Mouse (Mus musculus) lung, postnatal 14 days (tissue): Measurements from ENCODE around the gene Ano2.

Experiments
- DNase-seq: peaks from one replicate; pipeline ENCODE4 v3.0.0; 2021

The Ano2 gene

DNA sequence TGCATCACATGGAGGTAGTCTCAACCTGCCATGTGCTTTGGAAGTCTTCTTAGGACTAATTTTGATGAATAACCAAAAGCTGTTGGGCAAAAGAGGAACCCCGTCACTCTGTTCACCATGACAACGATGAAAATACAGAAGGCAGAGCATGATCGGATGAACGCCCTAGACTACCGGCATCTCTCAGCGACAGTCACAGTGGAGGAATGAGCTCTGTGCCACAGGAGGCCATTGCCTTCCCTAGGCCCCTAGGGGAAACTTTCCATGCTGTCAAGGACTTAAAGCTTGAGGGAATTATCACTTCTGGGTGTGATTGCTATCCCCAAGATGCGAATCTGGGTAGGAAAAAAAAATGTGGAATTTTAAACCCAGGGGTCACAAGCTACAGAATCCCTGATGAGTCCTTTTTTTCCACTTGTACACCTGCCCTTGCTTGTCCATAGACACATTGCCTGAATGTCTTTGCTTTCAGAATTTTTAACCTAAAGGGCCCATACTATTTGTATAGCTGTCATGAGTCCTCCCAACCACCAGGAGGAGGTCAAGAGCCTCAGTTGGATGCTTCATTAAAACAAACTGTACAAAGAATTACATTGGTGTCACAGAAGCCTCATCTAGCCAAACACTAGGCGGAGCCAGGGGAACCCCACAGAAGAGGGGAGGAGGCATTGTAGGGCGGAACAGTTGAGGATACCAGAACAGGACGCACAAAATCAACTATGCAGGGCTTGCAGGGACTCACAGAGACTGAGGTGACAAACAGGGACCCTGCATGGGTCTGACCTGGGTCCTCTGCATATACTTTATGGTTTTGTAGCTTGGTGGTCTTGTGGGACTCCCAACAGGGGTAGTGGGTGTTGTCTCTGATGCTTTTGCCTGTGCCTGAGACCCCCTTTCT lies 53.2 kb downstream of the Ano2 start:
- DNase-seq, result no peak

DNA sequence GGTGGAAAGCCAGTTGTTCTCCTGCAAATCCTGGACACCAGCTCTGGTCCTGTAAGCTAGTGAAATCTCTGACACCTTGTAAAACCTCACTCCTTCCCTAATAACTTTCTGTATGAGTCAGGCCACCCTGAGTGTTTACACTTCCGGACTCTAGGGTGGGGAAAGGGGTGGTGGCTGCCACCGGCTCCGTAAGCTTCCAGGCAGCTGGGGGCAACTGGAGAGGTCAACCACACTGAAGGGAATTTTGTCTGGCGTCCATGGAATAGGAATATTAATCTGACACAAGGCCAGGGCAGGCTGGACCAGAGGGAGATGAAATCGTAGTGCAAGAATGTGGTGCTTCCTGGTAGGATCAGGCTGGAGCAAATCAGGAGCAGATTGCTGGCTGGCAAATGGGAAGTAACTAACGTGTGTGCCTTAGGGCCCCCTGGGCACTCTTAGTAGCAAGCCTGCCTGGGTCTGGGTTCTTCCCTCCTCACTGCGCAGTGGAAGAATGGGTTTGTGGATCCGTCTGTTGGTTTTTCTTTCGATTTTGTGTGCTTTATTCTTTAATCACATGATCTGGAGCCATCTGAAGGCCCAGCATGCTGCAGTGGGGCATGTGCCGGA lies 57.2 kb downstream of the Ano2 start:
- no peak for DNase-seq

DNA sequence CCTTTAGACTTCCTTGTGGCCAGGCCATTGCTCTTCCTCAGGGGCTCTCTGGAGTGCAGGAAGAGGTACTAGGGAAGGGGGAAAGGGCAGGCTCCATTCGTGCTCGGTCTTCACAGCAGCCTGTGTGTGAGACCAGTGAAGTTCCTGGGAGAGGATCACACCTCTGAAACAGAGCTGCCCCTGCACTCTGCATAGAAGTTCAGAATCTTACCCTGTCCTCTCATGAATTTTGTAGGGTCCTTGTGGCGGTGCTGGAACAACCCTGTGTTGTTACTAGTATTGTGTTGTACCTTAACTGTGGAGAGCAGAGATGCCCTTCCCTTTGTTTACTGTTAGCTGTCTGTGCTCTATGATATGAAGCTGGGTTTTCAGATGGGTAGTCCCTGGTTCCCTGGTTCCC lies 58.4 kb downstream of the Ano2 start:
- DNase-seq, result no peak

DNA sequence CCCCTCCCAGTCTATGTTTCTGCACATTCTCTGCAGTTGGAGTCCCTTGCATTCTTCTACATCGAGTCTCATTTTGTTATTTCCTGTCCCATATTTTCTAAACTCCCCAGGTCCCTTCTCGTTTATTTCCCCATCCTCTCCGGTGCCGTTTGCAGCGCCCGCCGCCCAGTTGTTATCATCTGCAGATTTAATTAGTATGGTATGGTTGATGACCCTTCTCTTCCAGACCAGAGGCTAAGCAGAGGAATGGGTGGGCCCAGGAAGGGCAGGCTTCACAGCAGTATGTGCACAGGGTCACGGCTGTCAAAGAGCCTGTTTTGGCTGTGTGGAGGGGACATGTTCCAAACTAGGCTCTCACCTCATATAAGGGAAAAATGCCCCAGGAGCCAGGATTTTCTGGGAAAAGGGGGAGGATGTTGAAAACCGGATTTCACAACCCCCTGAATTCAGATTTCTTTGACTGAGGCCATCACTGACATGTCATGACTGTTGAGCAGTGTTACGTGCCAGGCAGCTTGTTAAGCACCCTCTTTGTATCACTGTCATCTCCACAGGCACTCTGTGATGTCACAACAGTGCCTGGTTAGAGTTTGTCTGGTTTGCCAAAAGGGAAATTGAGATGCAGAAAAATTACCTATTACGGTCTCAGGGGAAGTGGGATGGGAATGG lies 72.8 kb downstream of the Ano2 start:
- peak; percentile 4 for DNase-seq

DNA sequence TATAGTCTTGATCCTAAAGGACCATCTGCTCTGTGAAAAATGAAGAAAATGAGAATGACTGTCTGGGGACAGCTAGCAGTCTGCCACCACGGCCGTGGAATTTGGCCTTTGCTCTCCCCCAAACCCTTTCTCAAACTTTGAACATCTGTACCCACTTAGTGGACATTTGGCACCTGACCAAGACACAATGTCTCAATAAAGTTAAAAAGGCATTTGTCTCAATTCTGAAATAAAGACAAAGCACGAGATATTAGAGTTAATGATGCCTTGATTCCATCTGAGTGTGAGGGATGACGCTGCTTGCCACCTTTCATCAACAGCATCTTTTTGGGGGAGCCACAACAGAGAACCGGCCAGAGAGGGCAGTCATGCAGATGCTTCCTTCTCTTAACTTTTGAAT lies 83.0 kb downstream of the Ano2 start:
- no peak for DNase-seq

DNA sequence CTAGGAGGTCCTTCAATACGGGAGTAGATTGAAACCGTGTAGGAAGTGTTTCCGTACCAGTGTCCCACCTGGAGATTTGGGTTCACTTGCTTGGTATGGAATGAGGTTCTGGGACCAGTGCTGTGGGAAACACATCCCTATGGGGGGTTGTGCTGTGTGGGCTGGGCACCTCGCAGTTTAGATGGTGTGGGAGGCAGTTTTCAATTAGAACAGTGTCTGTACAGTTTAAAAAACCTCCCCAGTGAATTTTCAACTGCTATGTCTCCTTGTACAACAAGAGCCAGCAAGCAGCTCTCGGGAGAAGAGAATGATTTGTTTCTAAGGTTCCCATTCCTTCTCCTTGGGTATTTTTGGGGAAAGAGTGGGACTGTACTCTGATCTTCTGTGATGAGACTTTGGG lies 86.1 kb downstream of the Ano2 start:
- no peak for DNase-seq

DNA sequence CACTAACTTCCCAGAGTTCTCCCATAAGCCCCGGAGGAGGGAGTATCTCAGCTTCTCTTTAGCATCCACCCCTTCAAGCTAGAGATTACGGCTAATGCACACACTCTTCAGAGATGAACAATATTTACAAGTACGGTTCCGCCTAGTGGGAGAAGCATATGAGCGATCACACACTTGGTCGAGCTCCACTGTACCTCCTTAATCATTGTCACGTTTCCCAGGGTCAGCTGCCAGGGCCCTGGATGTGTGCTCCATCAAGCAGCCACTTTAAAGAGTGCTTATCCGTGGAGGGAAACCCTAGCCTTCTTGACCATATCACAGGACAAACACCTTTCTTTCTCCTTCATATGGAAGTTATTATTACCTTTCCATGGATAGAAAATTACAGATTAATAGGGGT lies 112.7 kb downstream of the Ano2 start:
- DNase-seq, result no peak

DNA sequence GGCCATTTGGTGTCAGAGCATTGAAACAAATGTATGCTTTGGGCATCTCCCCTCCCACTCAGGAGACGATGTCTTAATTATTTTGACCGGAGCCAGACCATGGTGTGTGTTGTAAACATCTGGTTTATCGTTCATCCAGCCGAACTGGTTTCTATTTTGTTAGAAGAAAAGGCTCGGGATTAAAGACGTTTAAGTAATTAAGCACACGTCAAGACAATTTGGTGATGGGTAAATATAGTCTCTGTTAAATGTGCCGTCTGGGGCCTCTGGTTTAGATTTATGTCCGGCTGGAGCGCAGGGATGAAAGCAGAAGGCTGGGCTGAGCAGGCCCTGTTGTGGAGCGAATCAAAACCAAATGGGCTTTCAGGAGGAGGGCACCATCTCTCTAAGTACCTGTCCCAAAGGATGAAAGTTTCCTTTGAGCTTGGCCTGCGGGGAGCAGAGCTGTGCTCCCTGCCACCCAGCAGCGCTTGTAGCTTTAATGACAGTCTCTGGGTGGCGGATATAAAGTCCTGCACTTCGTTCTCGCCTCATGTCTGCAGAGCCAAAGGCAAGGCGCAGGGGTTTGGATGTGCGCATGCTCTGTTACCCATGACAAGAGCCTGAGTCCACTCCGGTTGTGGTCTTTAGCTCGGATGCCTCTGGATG lies 113.3 kb downstream of the Ano2 start:
- no peak for DNase-seq

DNA sequence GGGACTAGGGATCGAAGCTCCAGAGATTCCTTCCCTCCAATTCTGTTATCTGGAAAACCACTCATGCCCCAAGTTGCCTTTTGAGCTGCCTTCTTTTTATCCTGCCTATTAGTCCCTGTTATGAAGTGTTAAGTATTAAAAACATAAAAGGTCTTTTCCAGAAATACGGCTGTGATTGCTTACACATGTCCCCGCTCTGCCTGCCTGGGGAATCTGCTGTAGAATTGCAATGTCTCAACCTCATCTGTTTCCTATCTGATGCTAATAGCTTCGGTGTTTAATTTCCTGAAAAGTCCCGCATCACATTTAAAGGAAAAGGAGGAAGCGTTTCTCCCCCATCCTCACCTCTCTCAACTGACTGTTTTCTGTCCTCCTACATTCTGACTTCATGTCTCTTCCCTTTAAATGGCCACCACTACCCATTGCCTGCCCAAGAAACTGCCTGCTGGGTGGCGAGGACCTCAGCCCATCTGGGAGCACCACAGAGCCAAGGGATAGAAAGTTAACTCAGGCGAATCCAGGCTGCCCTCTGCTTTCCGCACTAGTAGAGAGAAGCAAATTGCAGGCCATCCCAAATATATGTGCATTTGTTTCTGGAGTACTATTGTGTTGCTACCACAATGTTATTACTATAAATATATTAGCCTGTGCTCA lies 118.9 kb downstream of the Ano2 start:
- DNase-seq, result no peak

DNA sequence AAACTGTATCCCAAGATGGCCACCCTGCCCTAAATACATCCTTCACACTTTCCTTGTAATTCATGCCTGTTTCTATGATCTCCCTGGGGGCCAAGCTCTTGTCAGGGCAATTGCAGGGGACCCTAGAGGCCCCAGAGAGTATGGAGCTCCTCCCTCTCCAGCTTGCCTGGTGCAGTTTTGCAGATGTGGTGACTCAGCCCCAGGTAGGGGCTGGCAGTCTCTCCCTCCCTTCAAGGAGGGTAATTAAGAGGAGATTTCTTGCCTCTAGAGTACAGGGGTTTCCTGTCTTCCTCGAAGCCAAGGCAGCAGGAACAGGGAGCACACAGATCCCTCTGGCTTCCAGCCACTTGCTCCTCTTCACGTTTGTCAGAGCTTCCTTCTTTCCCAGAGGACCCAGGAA lies 121.2 kb downstream of the Ano2 start:
- no peak for DNase-seq

DNA sequence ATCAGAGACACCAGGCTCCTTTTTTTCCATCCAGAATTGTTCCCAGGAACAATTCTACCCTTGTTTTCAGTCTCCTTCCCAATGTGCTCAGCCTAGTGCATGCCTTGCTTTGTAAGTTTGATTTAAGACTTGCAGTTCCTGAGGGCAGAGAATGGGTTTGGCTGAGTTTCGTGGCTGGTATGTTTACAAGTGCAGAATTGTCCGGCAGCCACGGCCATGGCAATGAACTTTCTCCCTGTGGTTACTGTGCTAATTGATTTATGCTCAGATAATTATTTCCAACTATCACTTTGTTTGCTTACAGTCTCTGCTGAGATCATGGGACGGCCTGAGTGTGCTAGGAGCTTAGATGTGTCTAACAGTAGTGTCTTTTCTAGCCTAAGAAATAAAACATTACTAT lies 147.9 kb downstream of the Ano2 start:
- no peak for DNase-seq

DNA sequence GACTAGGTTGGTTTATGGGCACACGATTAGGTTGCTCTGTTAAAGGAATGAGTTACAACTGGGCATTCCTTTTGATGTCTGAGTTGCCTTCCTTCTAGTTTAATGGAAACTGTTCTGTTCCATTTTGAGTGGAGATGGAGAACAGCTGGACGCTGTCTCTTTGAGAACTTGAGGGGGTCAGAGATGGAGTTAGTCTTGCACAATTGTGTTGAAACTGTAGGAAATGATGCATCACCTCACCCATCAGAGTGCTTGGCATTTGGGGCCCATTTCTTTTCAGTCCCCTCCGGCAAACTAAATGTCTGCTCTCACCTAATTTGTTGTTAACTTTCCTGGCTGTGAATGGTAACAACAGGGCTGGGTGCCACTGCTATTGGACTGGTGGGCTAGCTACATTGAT lies 151.1 kb downstream of the Ano2 start:
- peak; percentile 20 for DNase-seq

DNA sequence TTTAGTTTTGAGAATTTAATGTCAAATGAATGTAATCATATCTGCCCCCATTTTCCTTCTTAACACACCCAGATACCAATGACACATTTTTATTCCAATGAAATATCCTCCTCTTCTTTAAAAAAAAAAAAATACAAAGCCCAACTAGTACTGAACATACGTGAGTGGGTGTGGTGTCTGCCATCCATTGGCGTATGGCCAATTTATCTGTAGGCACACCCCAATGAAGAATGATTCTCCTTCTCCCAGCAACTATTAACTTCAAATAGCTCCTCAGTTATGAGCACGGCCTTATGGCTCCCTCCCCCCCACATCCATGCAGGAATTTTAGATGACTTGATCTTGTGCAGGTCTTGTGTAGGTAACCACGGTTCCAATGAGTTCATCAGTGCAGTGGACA lies 161.0 kb downstream of the Ano2 start:
- DNase-seq, result no peak

DNA sequence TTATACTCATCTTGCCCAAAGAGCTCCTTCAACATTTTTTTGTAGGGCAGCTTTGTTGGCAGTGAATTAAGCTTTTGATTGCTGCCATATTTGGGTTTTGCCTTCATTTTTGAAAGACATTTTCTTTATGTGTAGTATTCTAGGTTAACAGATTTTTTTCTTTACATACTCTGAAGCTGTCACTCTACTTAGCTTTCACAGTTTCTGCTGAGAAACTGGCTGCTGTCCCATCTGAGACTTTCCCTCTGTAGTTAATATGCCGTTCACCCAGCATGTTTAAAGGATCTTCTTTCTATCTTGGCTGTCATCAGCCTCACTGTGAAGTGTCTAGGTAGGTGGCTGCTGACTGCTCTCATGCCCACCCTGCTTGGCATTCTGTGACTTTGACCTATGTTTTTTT lies 168.1 kb downstream of the Ano2 start:
- DNase-seq, result no peak

DNA sequence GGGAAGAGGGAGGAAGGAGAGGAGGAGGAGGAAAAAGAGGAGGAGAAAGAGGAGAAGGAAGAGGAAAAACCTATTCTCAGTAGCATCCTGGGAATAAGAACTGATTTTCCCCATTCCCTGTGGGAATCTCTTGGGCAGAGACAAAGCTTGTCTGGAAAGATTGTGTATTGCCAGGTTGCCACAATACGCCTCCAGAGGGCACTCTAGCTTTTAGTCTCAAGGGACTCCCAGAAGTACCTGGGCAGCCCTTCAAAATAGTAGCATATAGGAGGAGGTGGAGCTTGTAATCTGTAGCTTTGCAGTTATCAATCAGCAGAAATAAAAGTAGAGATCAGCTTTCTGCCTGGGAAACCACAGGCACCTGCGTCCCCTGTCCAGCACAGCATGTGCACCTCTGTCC lies 178.3 kb downstream of the Ano2 start:
- DNase-seq, result peak; percentile 60

DNA sequence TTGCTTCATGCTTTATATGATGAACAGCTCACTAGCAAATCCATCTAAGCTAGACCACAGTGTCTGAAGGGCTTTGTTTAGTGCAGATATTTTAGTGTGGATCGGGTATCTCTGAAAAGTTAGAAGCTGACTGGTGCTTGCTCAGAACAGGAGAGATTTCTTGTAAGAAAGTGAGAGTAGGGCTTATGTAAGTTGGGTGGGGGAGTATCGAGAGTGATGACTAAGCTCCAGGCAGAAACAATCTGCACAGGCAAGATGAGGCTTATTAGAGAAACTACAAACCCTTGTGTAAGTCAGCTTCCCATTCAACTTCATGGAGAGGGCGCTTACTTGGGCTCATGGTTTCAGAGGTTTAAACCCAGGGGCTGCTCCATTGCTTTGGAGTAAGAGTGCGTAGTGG lies 181.3 kb downstream of the Ano2 start:
- no peak for DNase-seq

DNA sequence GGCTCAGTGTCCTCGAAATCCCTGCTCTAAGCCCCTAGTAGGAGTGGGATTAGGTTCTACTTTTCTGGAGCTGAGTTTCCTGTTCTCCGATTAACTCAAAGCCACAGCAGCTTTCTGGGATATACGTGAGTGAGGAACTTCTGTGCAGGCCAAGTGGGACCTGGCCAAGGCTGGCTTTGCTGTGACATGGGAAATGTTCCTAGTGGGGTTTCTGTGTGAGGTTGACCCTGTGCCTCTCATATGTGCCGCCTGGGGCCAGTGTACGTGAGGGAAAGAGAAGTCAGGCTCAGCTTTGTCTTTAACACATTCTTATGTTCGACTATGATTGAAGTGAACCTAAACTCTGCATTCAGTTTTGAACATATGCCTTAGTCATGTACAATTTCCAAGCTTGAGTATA lies 184.5 kb downstream of the Ano2 start:
- DNase-seq, result no peak

DNA sequence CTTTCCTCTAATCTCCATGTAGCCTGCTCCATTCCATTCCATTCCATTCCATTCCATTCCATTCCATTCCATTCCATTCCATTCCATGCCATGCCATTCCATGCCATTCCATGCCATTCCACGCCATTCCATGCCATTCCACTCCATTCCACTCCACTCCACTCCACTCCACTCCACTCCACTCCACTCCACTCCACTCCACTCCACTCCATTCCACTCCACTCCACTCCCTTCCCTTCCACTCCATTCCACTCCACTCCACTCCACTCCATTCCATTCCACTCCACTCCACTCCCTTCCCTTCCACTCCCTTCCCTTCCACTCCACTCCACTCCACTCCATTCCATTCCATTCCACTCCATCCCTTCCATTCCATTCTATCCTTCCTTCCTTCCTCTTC lies 186.7 kb downstream of the Ano2 start:
- no peak for DNase-seq

DNA sequence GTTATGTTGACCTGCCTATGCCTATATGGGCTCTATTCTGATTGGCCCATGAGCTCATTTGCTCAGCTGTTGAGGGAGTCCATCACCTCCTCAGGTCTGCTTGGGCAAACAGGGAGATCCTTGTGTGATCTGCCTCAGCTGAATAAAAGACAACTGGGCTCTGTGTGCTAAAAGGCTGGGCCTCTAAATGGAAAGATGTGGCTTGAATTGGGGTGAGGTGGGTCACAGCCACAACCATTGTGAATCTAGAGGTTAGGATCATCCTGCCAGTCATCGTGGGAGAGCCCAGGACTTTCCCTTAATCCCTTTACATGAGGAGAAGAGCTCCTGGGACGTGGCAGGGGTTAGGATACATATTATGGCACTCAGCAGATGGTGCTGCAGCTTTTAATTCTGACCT lies 188.5 kb downstream of the Ano2 start:
- no peak for DNase-seq

DNA sequence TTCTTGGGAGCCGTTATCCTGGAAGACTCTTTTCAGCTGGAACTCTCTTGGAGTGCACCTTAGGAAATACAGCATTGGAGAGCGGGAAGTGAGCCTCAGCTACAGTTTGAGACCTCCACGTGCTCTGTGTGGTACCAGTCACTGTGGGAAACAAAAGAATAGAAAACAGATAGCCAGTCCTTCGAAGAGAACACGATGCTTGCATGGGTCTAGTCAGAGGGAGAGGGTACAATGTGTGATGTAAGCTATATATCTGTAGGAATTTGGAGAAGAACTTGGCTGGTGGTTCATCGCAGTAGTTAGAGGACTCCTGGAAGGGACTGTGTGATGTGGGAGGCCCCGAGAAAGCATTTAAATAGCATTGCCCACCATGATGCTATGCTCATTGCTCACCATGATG lies 189.1 kb downstream of the Ano2 start:
- DNase-seq, result no peak

DNA sequence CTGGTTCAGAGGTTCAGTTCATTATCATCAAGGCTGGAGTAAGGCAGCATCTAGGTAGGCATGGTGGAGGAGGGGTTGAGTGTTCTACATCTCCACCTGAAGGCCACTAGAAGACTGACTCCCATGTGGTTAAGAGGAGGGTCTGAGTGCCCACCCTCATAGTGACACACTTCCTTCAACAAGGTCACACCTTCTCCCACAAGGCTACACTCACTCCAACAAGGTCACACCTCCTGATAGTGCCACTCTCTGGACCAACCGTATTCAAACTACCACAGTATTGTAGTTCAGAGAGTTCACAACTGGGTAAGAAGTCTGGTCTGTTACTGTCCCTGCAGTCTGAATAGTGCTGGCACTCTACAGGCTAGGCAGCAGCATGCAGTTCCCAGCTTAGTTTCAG lies 198.4 kb downstream of the Ano2 start:
- no peak for DNase-seq

DNA sequence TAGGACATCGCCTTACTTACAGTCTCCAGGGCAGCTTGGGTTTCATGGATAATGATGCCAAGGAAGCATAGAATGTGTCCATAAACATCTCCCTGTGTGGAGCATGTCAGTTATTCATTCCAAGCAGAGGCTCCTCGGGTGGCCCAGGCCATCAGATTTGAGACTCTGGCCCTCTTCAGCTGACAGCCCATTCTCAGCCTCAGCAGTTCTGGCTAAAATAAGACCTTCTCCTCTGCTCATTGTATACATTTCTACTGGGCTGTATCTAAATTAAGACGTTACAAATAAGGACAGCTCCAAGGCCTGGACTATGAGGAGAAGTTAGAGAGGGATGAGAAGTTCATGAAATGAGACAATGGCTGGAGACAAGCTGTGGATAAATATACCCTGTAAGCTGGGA lies 204.1 kb downstream of the Ano2 start:
- DNase-seq, result no peak

DNA sequence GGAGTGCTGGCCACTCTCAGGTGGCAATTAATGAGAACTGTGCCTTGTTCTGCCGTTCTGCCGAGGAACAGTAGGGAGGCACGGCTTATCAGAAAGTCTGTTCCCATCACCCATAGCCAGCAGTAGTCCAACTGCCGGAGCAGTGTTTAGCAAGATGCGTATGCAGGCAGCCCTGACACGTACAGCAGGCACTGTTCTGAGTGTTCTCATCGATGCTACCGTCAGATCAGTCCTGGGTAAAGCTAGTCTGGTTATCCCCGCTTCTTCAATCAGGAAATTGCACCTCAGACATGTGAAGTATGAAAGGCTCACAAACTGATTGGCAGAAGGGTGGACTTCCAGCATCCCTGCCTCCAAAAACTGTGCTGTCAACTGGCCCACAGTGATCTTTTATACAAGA lies 224.2 kb downstream of the Ano2 start:
- no peak for DNase-seq
